Mouse (Mus musculus) stomach, postnatal 0 days (tissue): ENCODE measurements around the gene Zbtb39. TPM values are rescaled to one million over a fixed set of nuclear protein-coding genes. Genes with fewer than 3 reads are reported as not detected.
A peak's percentile ranks its signal among the peaks of the same experiment; 100 is the strongest.
"Not testable (repeated sequence)": the region's sequence is repeated elsewhere in the genome, so short reads cannot be mapped to it uniquely, and the experiment has no call there.

Experiments
- ATAC-seq: fragments of 200-750 bp; cut with Nextera tagmentation; 2 replicates; pipeline ENCODE4 v1.8.0; 2017; ENCODE audit not compliant: low FRiP score, low TSS enrichment
- DNase-seq: peaks from one replicate; pipeline ENCODE4 v3.0.0-alpha.2; 2016; ENCODE audit warnings: low spot score
- H3K27ac ChIP-seq: fragments of 300-500 bp; sonication (generic); replicated peaks from 2 replicates; pipeline ENCODE4 v1.5.1; 2014; ENCODE audit warnings: mild to moderate bottlenecking, control low read depth
- H3K27me3 ChIP-seq: fragments of 300-500 bp; sonication (generic); 2 replicates; pipeline ENCODE4 v1.6.1; 2014; ENCODE audit warnings: low read length; ENCODE audit not compliant: control insufficient read depth, insufficient read depth
- H3K36me3 ChIP-seq: fragments of 300-500 bp; sonication (generic); 2 replicates; pipeline ENCODE4 v1.6.1; 2014; ENCODE audit warnings: low read length, mixed read lengths; ENCODE audit not compliant: control insufficient read depth, insufficient read depth
- H3K4me1 ChIP-seq: fragments of 300-500 bp; sonication (generic); replicated peaks from 2 replicates; pipeline ENCODE4 v1.6.1; 2014; ENCODE audit warnings: antibody characterized with exemption; ENCODE audit not compliant: control insufficient read depth, insufficient read depth
- H3K4me2 ChIP-seq: fragments of 300-500 bp; sonication (generic); replicated peaks from 2 replicates; pipeline ENCODE4 v1.6.1; 2014; ENCODE audit warnings: low read depth, mild to moderate bottlenecking, control low read depth, moderate library complexity
- H3K4me3 ChIP-seq: fragments of 300-500 bp; sonication (generic); 2 replicates; pipeline ENCODE4 v1.5.1; 2014; ENCODE audit warnings: low read depth, low read length, control low read depth
- H3K9ac ChIP-seq: fragments of 300-500 bp; sonication (generic); 2 replicates; pipeline ENCODE4 v1.6.1; 2014; ENCODE audit warnings: mild to moderate bottlenecking, low read length, control low read depth, mixed read lengths
- H3K9me3 ChIP-seq: fragments of 300-500 bp; sonication (generic); 2 replicates; pipeline ENCODE4 v1.6.1; 2016; ENCODE audit warnings: low read length; ENCODE audit not compliant: control insufficient read depth
- CTCF ChIP-seq: IDR thresholded peaks from 2 replicates; pipeline ENCODE4 v1.5.1; 2016; ENCODE audit warnings: antibody characterized with exemption, low read depth, mild to moderate bottlenecking, moderate library complexity
- EP300 ChIP-seq: optimal IDR thresholded peaks from 2 replicates; pipeline ENCODE3; 2016; ENCODE audit warnings: antibody characterized with exemption
- WGBS: fragments of 180-500 bp; shearing (Covaris S2); extraction: QIAGEN DNeasy Blood & Tissue Kit; methylation state at CpG from one replicate; pipeline ENCODE4 v1.1.7; 2014; 5-methylcytosine and 5-hydroxymethylcytosine counted together
- polyA plus RNA-seq: library from polyadenylated mRNA; unstranded; fragments of >200 nt; fragmentation: Nextera tagmentation; extraction: Ambion mirVana; gene quantifications from 2 replicates; pipeline ENCODE4 v1.2.1, GENCODE M21; 2015

Gene Zbtb39
- polyA plus RNA-seq, 1 experiment from 2014 or later, result 1.4 TPM

DNA sequence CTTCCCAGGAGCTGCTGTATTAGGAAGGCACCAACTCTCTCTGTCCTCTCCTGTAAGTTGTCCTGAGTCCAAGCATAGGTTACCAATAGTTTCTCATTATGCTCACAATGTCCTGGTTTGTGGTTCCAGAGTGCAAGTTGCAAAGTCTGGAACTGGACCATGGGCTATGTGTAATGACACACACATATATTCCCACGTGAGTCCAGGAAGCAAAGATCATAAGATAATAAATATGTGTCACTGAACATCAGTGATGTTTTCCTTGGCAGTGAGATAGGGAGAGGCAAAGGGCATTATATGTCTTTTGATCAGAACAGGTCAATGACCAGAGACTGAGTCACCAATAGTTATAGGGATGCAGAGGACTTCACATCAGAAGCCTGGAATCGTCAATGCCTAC is 36.7 kb downstream of the Zbtb39 start, which contains the start of gene Rdh9:
Gene Rdh9, plus strand, starts transcription at position 376 of the 400 bp plus-strand sequence.
- DNase-seq (no peak), ATAC-seq (peak; percentile 73)
- Histone ChIP-seq H3K9ac (no peak within 1 kb of the TSS), H3K4me2 (no peak within 1 kb of the TSS), H3K4me1 (no peaks in the 10 kb centered on the region), H3K36me3 (no peaks in the 10 kb centered on the region), H3K4me3 (no peak within 1 kb of the TSS), H3K9me3 (no peaks in the 10 kb centered on the region), H3K27me3 (no peaks in the 10 kb centered on the region), H3K27ac (no peak within 1 kb of the TSS)
- TF ChIP-seq CTCF (no peak), EP300 (no peak)
- WGBS, result 72% methylated on average over 2 of the region's 2 CpGs

DNA sequence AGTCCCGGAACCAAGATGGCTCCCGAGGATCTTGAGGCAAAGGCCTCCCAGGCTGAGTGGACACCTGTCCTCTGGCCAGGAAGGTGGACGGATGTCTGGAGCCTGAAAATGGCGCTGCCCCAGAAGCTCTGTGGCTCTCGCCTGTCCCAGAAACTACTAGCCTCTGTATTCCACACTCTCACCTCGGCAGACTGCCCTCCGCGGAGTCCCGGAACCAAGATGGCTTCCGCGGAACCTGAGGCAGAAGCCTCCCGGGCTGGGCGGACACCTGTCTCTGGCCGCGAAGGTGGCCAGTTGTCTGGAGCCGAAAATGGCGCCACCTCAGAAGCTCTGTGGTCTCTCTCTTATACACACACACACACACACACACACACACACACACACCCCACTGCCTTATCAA is 43.0 kb downstream of the Zbtb39 start:
- not testable (repeated sequence) for H3K9ac ChIP-seq, ATAC-seq, H3K4me1 ChIP-seq, DNase-seq, H3K9me3 ChIP-seq, H3K4me3 ChIP-seq, H3K27me3 ChIP-seq, H3K36me3 ChIP-seq, H3K27ac ChIP-seq, H3K4me2 ChIP-seq
- 94% methylated on average over 17 of the region's 17 CpGs for WGBS

DNA sequence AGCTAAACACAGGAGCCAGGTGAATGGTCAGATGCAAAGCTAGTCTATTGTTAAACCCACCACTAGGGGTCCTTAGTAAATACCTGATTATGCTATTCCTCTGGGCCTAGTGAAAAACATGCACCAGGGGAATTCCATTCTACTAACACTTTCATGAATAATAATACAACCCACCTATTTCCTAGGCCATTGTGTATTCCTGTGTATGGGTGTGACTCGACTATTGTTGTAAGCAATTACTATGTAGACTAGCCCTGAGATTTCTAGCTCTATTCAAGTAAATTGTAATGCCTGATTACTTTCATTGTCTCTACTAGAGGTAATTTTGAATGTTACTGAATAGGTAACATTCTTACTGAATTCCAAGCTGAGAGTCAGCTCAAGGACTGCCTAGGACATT is 46.1 kb downstream of the Zbtb39 start:
- H3K9me3 ChIP-seq, H3K27ac ChIP-seq, H3K4me3 ChIP-seq, H3K4me1 ChIP-seq, H3K27me3 ChIP-seq, H3K4me2 ChIP-seq, ATAC-seq, H3K36me3 ChIP-seq, DNase-seq, H3K9ac ChIP-seq: not testable (repeated sequence)
- WGBS, result 83% methylated on average over 1 of the region's 1 CpGs

Other genes with a start within 250 kb of the Zbtb39 start
- gene Stac3, start 237.9 kb upstream of the Zbtb39 start, polyA plus RNA-seq, result 0.23 and 0.40 TPM in 2 replicates
- 58.2 and 72.8 TPM in 2 replicates for gene Ndufa4l2, start 224.6 kb upstream of the Zbtb39 start, polyA plus RNA-seq
- 38.9 and 40.9 TPM in 2 replicates for gene Shmt2, start 217.1 kb upstream of the Zbtb39 start, polyA plus RNA-seq
- 2.7 and 4.0 TPM in 2 replicates for gene Nxph4, start 205.0 kb upstream of the Zbtb39 start, polyA plus RNA-seq
- 32.7 and 37.4 TPM in 2 replicates for gene Lrp1, start 118.4 kb upstream of the Zbtb39 start, polyA plus RNA-seq
- gene Stat6, start 96.6 kb upstream of the Zbtb39 start, polyA plus RNA-seq, result 31.4 and 34.6 TPM in 2 replicates
- 4.1 and 4.5 TPM in 2 replicates for gene Nemp1, start 72.6 kb upstream of the Zbtb39 start, polyA plus RNA-seq
- 6.8 and 8.9 TPM in 2 replicates for gene Nab2, start 71.0 kb upstream of the Zbtb39 start, polyA plus RNA-seq
- gene Myo1a, start 34.4 kb upstream of the Zbtb39 start, polyA plus RNA-seq, result 39.3 and 42.1 TPM in 2 replicates
- gene Tac2, start 15.1 kb upstream of the Zbtb39 start, polyA plus RNA-seq, result 0.34 and 0.35 TPM in 2 replicates
- gene Gpr182, start 12.2 kb downstream of the Zbtb39 start, polyA plus RNA-seq, result 0.77 and 0.92 TPM in 2 replicates
- 0.19 and 0.23 TPM in 2 replicates for gene Rdh1, start 20.2 kb downstream of the Zbtb39 start, polyA plus RNA-seq
- gene Rdh16f1, start 20.2 kb downstream of the Zbtb39 start, polyA plus RNA-seq, result 0.67 and 0.69 TPM in 2 replicates
- not detected in 2 replicates for gene Rdh9, start 36.8 kb downstream of the Zbtb39 start, polyA plus RNA-seq
- gene Rdh16, start 61.6 kb downstream of the Zbtb39 start, polyA plus RNA-seq, result 1.0 and 1.5 TPM in 2 replicates
- not detected in 2 replicates for gene Rdh19, start 110.4 kb downstream of the Zbtb39 start, polyA plus RNA-seq
- not detected in 2 replicates for gene Rdh16f2, start 126.9 kb downstream of the Zbtb39 start, polyA plus RNA-seq
- gene Rdh7, start 149.3 kb downstream of the Zbtb39 start, polyA plus RNA-seq, result 1.9 and 2.1 TPM in 2 replicates
- gene Sdr9c7, start 159.0 kb downstream of the Zbtb39 start, polyA plus RNA-seq, result 24.6 and 24.7 TPM in 2 replicates